Comparison of ENCODE assay signal across 8 mouse cellular contexts in the genomic region with DNA sequence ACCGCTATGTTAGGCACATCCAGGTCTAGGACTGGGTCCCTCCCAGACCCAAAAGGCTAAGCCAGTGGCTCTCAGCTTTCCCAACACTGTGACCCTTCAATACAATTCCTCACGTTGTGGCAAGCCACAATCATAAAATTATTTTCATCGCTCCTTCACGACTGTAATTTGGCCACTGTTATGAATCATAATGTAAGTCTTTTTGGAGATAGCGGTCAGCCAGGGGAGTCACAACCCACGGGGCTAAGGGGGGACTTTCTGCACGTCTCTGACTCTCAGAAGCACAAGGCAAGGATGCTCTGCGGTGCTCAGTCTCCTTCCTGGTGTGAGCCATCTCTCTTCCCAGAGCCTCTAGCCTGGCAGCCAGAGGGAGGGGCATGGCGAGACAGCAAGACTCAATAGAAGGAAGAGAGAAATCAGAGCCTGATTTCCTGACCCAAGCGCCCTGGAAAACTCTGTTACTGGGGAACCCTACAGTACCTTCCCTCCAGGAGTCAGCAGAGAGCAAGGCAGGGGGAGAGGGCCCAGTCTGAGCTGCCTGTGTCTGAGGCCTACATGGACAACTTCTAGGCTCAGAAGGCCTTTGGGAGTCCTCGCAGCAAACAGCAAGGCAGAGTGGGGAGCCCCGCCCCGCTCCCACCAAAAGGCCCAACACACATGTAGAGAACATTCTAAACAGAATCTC. TPM values are rescaled to one million over a fixed set of nuclear protein-coding genes. Genes with fewer than 3 reads are reported as not detected.
DNase-seq lines count a peak whose midpoint lies in the region; ATAC-seq and TF ChIP-seq lines count a peak whose summit lies in the region.

No protein-coding gene starts in this region.

- 41% methylated on average over 13 of the region's 13 CpGs for WGBS in heart, embryonic 10.5 days
- WGBS in forebrain, embryonic 14.5 days: 23% methylated on average over 13 of the region's 13 CpGs
- WGBS in liver, embryonic 14.5 days (ENCODE audit: insufficient replicate concordance): 48% methylated on average over 13 of the region's 13 CpGs
- 63% methylated on average over 13 of the region's 13 CpGs for WGBS in lung, adult 2 months

- H3K4me2 ChIP-seq in forebrain, embryonic 14.5 days (ENCODE audit: low read length): peak overlapping the region; percentile 44
- no peak overlapping the region; the same call in 1 of the 2 replicates for H3K4me2 ChIP-seq in liver, embryonic 14.5 days (ENCODE audit: low read depth)

- peak overlapping the region; percentile 91 for H3K27ac ChIP-seq in heart, embryonic 10.5 days
- peak overlapping the region; percentile 93 for H3K27ac ChIP-seq in forebrain, embryonic 14.5 days (ENCODE audit: low read depth, low read length)
- no peak overlapping the region for H3K27ac ChIP-seq in liver, embryonic 14.5 days

- TF ChIP-seq POLR2A in lung, adult 2 months (IDR thresholded peaks at IDR 0.05; ENCODE audit: borderline replicate concordance, extremely low read depth, low read depth, low read length): no peak

- peak overlapping the region; percentile 56 for H3K9ac ChIP-seq in forebrain, embryonic 14.5 days (ENCODE audit: low read length)
- H3K9ac ChIP-seq in liver, embryonic 14.5 days (replicated peaks): no peak overlapping the region

- H3K4me3 ChIP-seq in heart, embryonic 10.5 days: no peak overlapping the region; the same call in 1 of the 2 replicates
- H3K4me3 ChIP-seq in E14TG2a.4 (replicated peaks; ENCODE audit: low read length): peak overlapping the region; percentile 72
- no peak overlapping the region for H3K4me3 ChIP-seq in forebrain, embryonic 14.5 days (ENCODE audit: low read depth, low read length)
- no peak overlapping the region for H3K4me3 ChIP-seq in liver, embryonic 14.5 days (ENCODE audit: insufficient read depth in 1 of 2, low read depth in 2 of 2, low read length in 2 of 2)
- H3K4me3 ChIP-seq in lung, adult 2 months (replicated peaks; ENCODE audit: extremely low read depth, low read depth, low read length): no peak overlapping the region

- peak; percentile 18; the same call in 1 of the 2 replicates for ATAC-seq in forebrain, embryonic 14.5 days
- peak; percentile 20; the same call in 1 of the 2 replicates for ATAC-seq in liver, embryonic 14.5 days (ENCODE audit: insufficient read depth)

- TF ChIP-seq CTCF in E14TG2a.4 (conservative IDR thresholded peaks at IDR 0.05; ENCODE audit: low read length): 0 out of 2 replicates have a peak, but pooled peaks have one; percentile 13
- no peak for TF ChIP-seq CTCF in liver, embryonic 14.5 days (IDR thresholded peaks at IDR 0.05; ENCODE audit: low read depth)
- TF ChIP-seq CTCF in lung, adult 2 months (IDR thresholded peaks at IDR 0.05; ENCODE audit: insufficient read depth, low read length): no peak

- TF ChIP-seq EP300 in liver, embryonic 14.5 days (IDR thresholded peaks at IDR 0.05; ENCODE audit: low read depth): no peak

- DNase-seq in heart, embryonic 10.5 days (ENCODE audit: low spot score): no peak
- no peak for DNase-seq in heart, adult 9 months (ENCODE audit: low spot score in 2 of 2)
- no peak for DNase-seq in forebrain, embryonic 14.5 days (ENCODE audit: low spot score)
- DNase-seq in liver, embryonic 14.5 days (ENCODE audit: low read depth in 3 of 3, low spot score in 3 of 3): no peak
- no peak for DNase-seq in urinary bladder, postnatal 36 days (ENCODE audit: low spot score in 2 of 2)
- no peak for DNase-seq in frontal cortex, adult 2 months (ENCODE audit: extremely low spot score in 1 of 2, low spot score in 1 of 2)
- DNase-seq in lung, adult 2 months: no peak

- H3K27me3 ChIP-seq in heart, embryonic 10.5 days (ENCODE audit: insufficient read depth, poor library complexity, severe bottlenecking): 0 out of 2 replicates have a peak, but pooled peaks cover 4% of the 10 kb centered on the region
- H3K27me3 ChIP-seq in E14TG2a.4 (ENCODE audit: insufficient read depth, low read length): peaks cover 2% of the 10 kb centered on the region; the same call in 1 of the 2 replicates
- no peaks in the 10 kb centered on the region for H3K27me3 ChIP-seq in forebrain, embryonic 14.5 days (replicated peaks; ENCODE audit: control insufficient read depth, insufficient read depth, low read length)
- no peaks in the 10 kb centered on the region; the same call in 1 of the 2 replicates for H3K27me3 ChIP-seq in liver, embryonic 14.5 days (ENCODE audit: control insufficient read depth, insufficient read depth, low read length)

- H3K36me3 ChIP-seq in heart, embryonic 10.5 days: peaks cover 58% of the 10 kb centered on the region
- peaks cover 14% of the 10 kb centered on the region; the same call in 1 of the 2 replicates for H3K36me3 ChIP-seq in E14TG2a.4 (ENCODE audit: insufficient read depth, low read length)
- peaks cover 23% of the 10 kb centered on the region for H3K36me3 ChIP-seq in forebrain, embryonic 14.5 days (ENCODE audit: control insufficient read depth, insufficient read depth, low read length)
- no peaks in the 10 kb centered on the region for H3K36me3 ChIP-seq in liver, embryonic 14.5 days (replicated peaks; ENCODE audit: control insufficient read depth, insufficient read depth, low read depth)

- peaks cover 50% of the 10 kb centered on the region for H3K4me1 ChIP-seq in heart, embryonic 10.5 days
- peaks cover 94% of the 10 kb centered on the region for H3K4me1 ChIP-seq in E14TG2a.4 (replicated peaks; ENCODE audit: low read depth, low read length)
- H3K4me1 ChIP-seq in forebrain, embryonic 14.5 days (ENCODE audit: control insufficient read depth, insufficient read depth, low read length): peaks cover 40% of the 10 kb centered on the region
- H3K4me1 ChIP-seq in liver, embryonic 14.5 days (replicated peaks; ENCODE audit: control insufficient read depth in 2 of 2, insufficient read depth in 2 of 2, low read length in 1 of 2): peaks cover 0 to 9% of the 10 kb centered on the region in 2 experiments; a peak in 1 of 4 replicates
- H3K4me1 ChIP-seq in lung, adult 2 months (ENCODE audit: control insufficient read depth, insufficient read depth, low read length): no peaks in the 10 kb centered on the region

- no peaks in the 10 kb centered on the region for H3K9me3 ChIP-seq in heart, embryonic 10.5 days
- H3K9me3 ChIP-seq in E14TG2a.4 (ENCODE audit: low read length): no peaks in the 10 kb centered on the region
- H3K9me3 ChIP-seq in forebrain, embryonic 14.5 days (replicated peaks; ENCODE audit: control insufficient read depth, low read length): no peaks in the 10 kb centered on the region
- H3K9me3 ChIP-seq in liver, embryonic 14.5 days (ENCODE audit: control insufficient read depth, low read length): no peaks in the 10 kb centered on the region

RNA-seq across cellular contexts. Expression of gene Col2a1, which starts 12.3 kb away (rescaled TPM):
- 131 and 160 TPM in 2 replicates for polyA plus RNA-seq in heart, embryonic 10.5 days (2016; fragmentation: Nextera tagmentation; extraction: Ambion mirVana)
- 19.4 and 23.9 TPM in 2 replicates for polyA plus RNA-seq in forebrain, embryonic 14.5 days (2014; fragmentation: Nextera tagmentation; extraction: Ambion mirVana)
- 0.23 and 0.56 TPM in 2 replicates for polyA plus RNA-seq in liver, embryonic 14.5 days (2012; rRNA removed)
- 0.04 and 0.13 TPM in 2 replicates for polyA plus RNA-seq in liver, embryonic 14.5 days (2014; fragmentation: Nextera tagmentation; extraction: Ambion mirVana)
- polyA plus RNA-seq in frontal cortex, adult 2 months (2012; rRNA removed): 1.8 and 2.0 TPM in 2 replicates
- polyA plus RNA-seq in lung, adult 2 months (2012; rRNA removed): 0.14 and 0.51 TPM in 2 replicates

RNA-seq across cellular contexts. Expression of gene Tmem106c, which starts 28.2 kb away (rescaled TPM):
- polyA plus RNA-seq in heart, embryonic 10.5 days (2016; fragmentation: Nextera tagmentation; extraction: Ambion mirVana): 32.0 and 33.5 TPM in 2 replicates
- 71.7 and 75.2 TPM in 2 replicates for polyA plus RNA-seq in forebrain, embryonic 14.5 days (2014; fragmentation: Nextera tagmentation; extraction: Ambion mirVana)
- 10.5 and 10.7 TPM in 2 replicates for polyA plus RNA-seq in liver, embryonic 14.5 days (2012; rRNA removed)
- 13.2 and 14.7 TPM in 2 replicates for polyA plus RNA-seq in liver, embryonic 14.5 days (2014; fragmentation: Nextera tagmentation; extraction: Ambion mirVana)
- polyA plus RNA-seq in frontal cortex, adult 2 months (2012; rRNA removed): 50.6 and 56.1 TPM in 2 replicates
- polyA plus RNA-seq in lung, adult 2 months (2012; rRNA removed): 25.8 and 34.2 TPM in 2 replicates
